Mouse (Mus musculus): ENCODE measurements around the gene Mfn1. TPM values are rescaled to one million over a fixed set of nuclear protein-coding genes. Genes with fewer than 3 reads are reported as not detected.

The Mfn1 gene
- polyA plus RNA-seq, 1 experiment, result 26.4 TPM

GRCm38 (mm10) chr3:32512686-32513284 lies 16.5 kb upstream of the Mfn1 start:
- 91% methylated on average over 7 of the region's 7 CpGs for WGBS
- Histone ChIP-seq H3K4me1 (ENCODE audit: control insufficient read depth, insufficient read depth, low read length) (peaks cover 6% of the 10 kb centered on the region), H3K27me3 (replicated peaks; ENCODE audit: control insufficient read depth, insufficient read depth, low read length) (no peaks in the 10 kb centered on the region), H3K36me3 (ENCODE audit: control insufficient read depth, insufficient read depth, low read length) (peaks cover 5% of the 10 kb centered on the region), H3K27ac (ENCODE audit: insufficient read depth, low read depth, low read length) (no peak overlapping the region), H3K4me3 (ENCODE audit: insufficient read depth, low read depth, low read length) (no peak overlapping the region)
- TF ChIP-seq CTCF (conservative IDR thresholded peaks at IDR 0.05; ENCODE audit: insufficient read depth, insufficient read length, low read depth, low read length) (no peak), POLR2A (IDR thresholded peaks at IDR 0.05; ENCODE audit: low read depth, low read length) (no peak)
- no peak for DNase-seq

- Histone ChIP-seq H3K4me3 (ENCODE audit: insufficient read depth, low read depth, low read length) (no peak overlapping the region), H3K27ac (ENCODE audit: insufficient read depth, low read depth, low read length) (no peak overlapping the region), H3K36me3 (ENCODE audit: control insufficient read depth, insufficient read depth, low read length) (peaks cover 6% of the 10 kb centered on the region), H3K4me1 (ENCODE audit: control insufficient read depth, insufficient read depth, low read length) (peaks cover 6% of the 10 kb centered on the region), H3K27me3 (replicated peaks; ENCODE audit: control insufficient read depth, insufficient read depth, low read length) (no peaks in the 10 kb centered on the region)
- no peak for DNase-seq
- no peak for TF ChIP-seq CTCF (conservative IDR thresholded peaks at IDR 0.05; ENCODE audit: insufficient read depth, insufficient read length, low read depth, low read length)
- no peak for TF ChIP-seq POLR2A (IDR thresholded peaks at IDR 0.05; ENCODE audit: low read depth, low read length)
These were observed 15.7 kb upstream of the Mfn1 start for GRCm38 (mm10) chr3:32513528-32513927.

- Histone ChIP-seq H3K27ac (ENCODE audit: insufficient read depth, low read depth, low read length) (no peak overlapping the region), H3K4me1 (ENCODE audit: control insufficient read depth, insufficient read depth, low read length) (no peaks in the 10 kb centered on the region; the same call in 1 of the 2 replicates), H3K36me3 (ENCODE audit: control insufficient read depth, insufficient read depth, low read length) (no peaks in the 10 kb centered on the region; the same call in 1 of the 2 replicates), H3K4me3 (ENCODE audit: insufficient read depth, low read depth, low read length) (no peak overlapping the region), H3K27me3 (replicated peaks; ENCODE audit: control insufficient read depth, insufficient read depth, low read length) (no peaks in the 10 kb centered on the region)
- 80% methylated on average over 4 of the region's 4 CpGs for WGBS
- TF ChIP-seq POLR2A (IDR thresholded peaks at IDR 0.05; ENCODE audit: low read depth, low read length) (no peak), CTCF (conservative IDR thresholded peaks at IDR 0.05; ENCODE audit: insufficient read depth, insufficient read length, low read depth, low read length) (no peak)
- DNase-seq, result peak; percentile 18
These were observed 2.1 kb upstream of the Mfn1 start for GRCm38 (mm10) chr3:32527181-32527580.

GRCm38 (mm10) chr3:32530041-32530440 lies 776 bp downstream of the Mfn1 start:
- no peaks in the 10 kb centered on the region for H3K27me3 ChIP-seq (replicated peaks; ENCODE audit: control insufficient read depth, insufficient read depth, low read length)
- no peaks in the 10 kb centered on the region; the same call in 1 of the 2 replicates for H3K4me1 ChIP-seq (ENCODE audit: control insufficient read depth, insufficient read depth, low read length)
- H3K27ac ChIP-seq (ENCODE audit: insufficient read depth, low read depth, low read length), result 0 out of 2 replicates have a peak overlapping the region, but pooled peaks have one; percentile 18
- peak overlapping the region; percentile 70 for H3K4me3 ChIP-seq (ENCODE audit: insufficient read depth, low read depth, low read length)
- DNase-seq, result peak; percentile 17
- peaks cover 6% of the 10 kb centered on the region for H3K36me3 ChIP-seq (ENCODE audit: control insufficient read depth, insufficient read depth, low read length)
- WGBS, result 10% methylated on average over 5 of the region's 5 CpGs
- TF ChIP-seq POLR2A (IDR thresholded peaks at IDR 0.05; ENCODE audit: low read depth, low read length) (no peak), CTCF (conservative IDR thresholded peaks at IDR 0.05; ENCODE audit: insufficient read depth, insufficient read length, low read depth, low read length) (no peak)

- H3K4me1 ChIP-seq (ENCODE audit: control insufficient read depth, insufficient read depth, low read length), result peaks cover 14% of the 10 kb centered on the region
- H3K4me3 ChIP-seq (ENCODE audit: insufficient read depth, low read depth, low read length), result no peak overlapping the region
- no peak overlapping the region for H3K27ac ChIP-seq (ENCODE audit: insufficient read depth, low read depth, low read length)
- DNase-seq, result no peak
- H3K36me3 ChIP-seq (ENCODE audit: control insufficient read depth, insufficient read depth, low read length), result peaks cover 13% of the 10 kb centered on the region
- TF ChIP-seq POLR2A (IDR thresholded peaks at IDR 0.05; ENCODE audit: low read depth, low read length), result no peak
- TF ChIP-seq CTCF (conservative IDR thresholded peaks at IDR 0.05; ENCODE audit: insufficient read depth, insufficient read length, low read depth, low read length), result no peak
- WGBS, result 65% methylated on average over 1 of the region's 1 CpGs
- H3K27me3 ChIP-seq (replicated peaks; ENCODE audit: control insufficient read depth, insufficient read depth, low read length), result no peaks in the 10 kb centered on the region
These were observed 6.4 kb downstream of the Mfn1 start for GRCm38 (mm10) chr3:32535692-32536091.

DNA sequence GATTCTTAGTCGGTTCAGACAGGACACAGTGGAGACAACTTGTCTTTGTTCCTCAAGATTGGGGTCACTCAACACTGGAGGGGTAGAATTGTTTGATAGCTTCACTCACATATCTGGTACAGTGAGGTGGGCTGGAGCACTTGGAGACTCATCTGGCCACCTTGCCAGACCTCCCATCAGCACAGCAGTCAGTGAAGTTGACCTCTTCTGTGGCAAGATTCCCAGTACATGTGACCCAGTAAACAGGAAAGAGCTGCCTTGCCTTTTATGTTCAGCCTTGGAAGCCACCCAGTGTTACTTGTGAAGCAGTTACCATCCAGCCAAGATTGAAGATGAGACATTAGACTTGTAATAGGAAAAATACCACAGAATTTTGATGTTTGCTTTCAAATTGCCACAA lies 8.3 kb downstream of the Mfn1 start:
- DNase-seq, result peak; percentile 97
- Histone ChIP-seq H3K27me3 (replicated peaks; ENCODE audit: control insufficient read depth, insufficient read depth, low read length) (no peaks in the 10 kb centered on the region), H3K4me1 (ENCODE audit: control insufficient read depth, insufficient read depth, low read length) (peaks cover 14% of the 10 kb centered on the region), H3K27ac (ENCODE audit: insufficient read depth, low read depth, low read length) (peak overlapping the region; percentile 69), H3K4me3 (ENCODE audit: insufficient read depth, low read depth, low read length) (no peak overlapping the region), H3K36me3 (ENCODE audit: control insufficient read depth, insufficient read depth, low read length) (peaks cover 14% of the 10 kb centered on the region)
- TF ChIP-seq POLR2A (IDR thresholded peaks at IDR 0.05; ENCODE audit: low read depth, low read length) (no peak), CTCF (conservative IDR thresholded peaks at IDR 0.05; ENCODE audit: insufficient read depth, insufficient read length, low read depth, low read length) (no peak)
- WGBS, result 22% methylated on average over 1 of the region's 1 CpGs

- no peak for DNase-seq
- peak overlapping the region; percentile 89 for H3K27ac ChIP-seq (ENCODE audit: insufficient read depth, low read depth, low read length)
- TF ChIP-seq POLR2A (IDR thresholded peaks at IDR 0.05; ENCODE audit: low read depth, low read length) (no peak), CTCF (conservative IDR thresholded peaks at IDR 0.05; ENCODE audit: insufficient read depth, insufficient read length, low read depth, low read length) (no peak)
These were observed 8.8 kb downstream of the Mfn1 start for GRCm38 (mm10) chr3:32538091-32538490.

More at GRCm38 (mm10) chr3:32538091-32538490, 8.8 kb downstream of the Mfn1 start:
- H3K36me3 ChIP-seq (ENCODE audit: control insufficient read depth, insufficient read depth, low read length), result peaks cover 13% of the 10 kb centered on the region
- no peaks in the 10 kb centered on the region for H3K27me3 ChIP-seq (replicated peaks; ENCODE audit: control insufficient read depth, insufficient read depth, low read length)
- H3K4me3 ChIP-seq (ENCODE audit: insufficient read depth, low read depth, low read length), result no peak overlapping the region
- peaks cover 14% of the 10 kb centered on the region for H3K4me1 ChIP-seq (ENCODE audit: control insufficient read depth, insufficient read depth, low read length)
- 91% methylated on average over 5 of the region's 5 CpGs for WGBS

All from kidney, adult 2 months (tissue).